ENCODE assay signal across 8 mouse cellular contexts in the genomic region with DNA sequence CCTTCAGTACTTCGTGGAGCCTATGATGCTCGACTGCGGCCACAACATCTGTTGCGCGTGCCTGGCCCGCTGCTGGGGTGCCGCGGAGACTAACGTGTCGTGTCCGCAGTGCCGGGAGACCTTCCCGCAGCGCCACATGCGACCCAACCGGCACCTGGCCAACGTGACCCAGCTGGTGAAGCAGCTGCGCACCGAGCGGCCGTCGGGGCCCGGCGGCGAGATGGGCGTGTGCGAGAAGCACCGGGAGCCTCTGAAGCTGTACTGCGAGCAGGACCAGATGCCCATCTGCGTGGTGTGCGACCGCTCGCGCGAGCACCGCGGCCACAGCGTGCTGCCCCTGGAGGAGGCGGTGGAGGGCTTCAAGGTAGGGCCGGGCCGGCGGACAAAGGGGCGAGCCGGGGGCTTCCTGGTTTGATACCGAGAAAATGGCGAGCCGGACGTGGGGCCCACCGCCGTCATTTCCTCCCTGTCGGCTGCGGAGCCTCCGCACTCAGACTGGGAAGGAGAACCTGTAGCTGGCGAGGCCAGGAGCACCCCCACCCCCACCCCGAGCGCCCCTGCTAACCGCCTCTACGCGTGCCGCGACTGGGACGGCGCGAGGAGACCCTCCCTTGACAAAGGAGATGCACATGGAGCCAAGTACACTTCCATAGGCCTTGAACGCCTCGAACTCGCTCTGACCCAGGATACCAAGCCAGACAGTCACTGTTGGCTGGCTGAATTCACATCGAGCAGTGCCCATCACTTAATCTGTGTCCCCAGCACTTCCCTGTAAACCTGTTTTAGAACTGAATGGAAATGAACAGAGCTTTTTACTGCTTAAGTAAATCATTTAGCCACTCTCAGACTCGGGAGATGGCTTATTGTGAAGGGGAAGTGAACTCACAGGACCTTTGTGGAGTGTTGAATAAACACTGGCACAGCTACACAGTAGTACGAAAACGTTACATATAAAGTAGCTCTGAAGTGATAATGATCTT. TPM values are rescaled to one million over a fixed set of nuclear protein-coding genes. Genes with fewer than 3 reads are reported as not detected.
DNase-seq lines count a peak whose midpoint lies in the region; ATAC-seq and TF ChIP-seq lines count a peak whose summit lies in the region.

No protein-coding gene starts in this region.

- no peaks in the 10 kb centered on the region for H3K27me3 ChIP-seq in forebrain, embryonic 13.5 days
- H3K27me3 ChIP-seq in hindbrain, embryonic 11.5 days (ENCODE audit: control insufficient read depth, insufficient read depth, low read length): no peaks in the 10 kb centered on the region
- H3K27me3 ChIP-seq in limb, embryonic 15.5 days: no peaks in the 10 kb centered on the region
- H3K27me3 ChIP-seq in midbrain, embryonic 14.5 days (ENCODE audit: control insufficient read depth, insufficient read depth, low read length): no peaks in the 10 kb centered on the region
- no peaks in the 10 kb centered on the region for H3K27me3 ChIP-seq in splenic B cell, adult 2 months (ENCODE audit: control insufficient read depth, insufficient read depth, low read length, poor library complexity, severe bottlenecking)

- H3K36me3 ChIP-seq in forebrain, embryonic 13.5 days (ENCODE audit: poor library complexity, severe bottlenecking): peaks cover 41% of the 10 kb centered on the region
- peaks cover 9% of the 10 kb centered on the region for H3K36me3 ChIP-seq in hindbrain, embryonic 11.5 days (ENCODE audit: control insufficient read depth, insufficient read depth, low read length)
- peaks cover 39% of the 10 kb centered on the region for H3K36me3 ChIP-seq in limb, embryonic 15.5 days
- H3K36me3 ChIP-seq in midbrain, embryonic 14.5 days (ENCODE audit: control insufficient read depth, insufficient read depth, low read length): peaks cover 38% of the 10 kb centered on the region
- H3K36me3 ChIP-seq in splenic B cell, adult 2 months (ENCODE audit: control insufficient read depth, insufficient read depth, low read length, poor library complexity, severe bottlenecking): peaks cover 5% of the 10 kb centered on the region; the same call in 1 of the 2 replicates

- H3K4me3 ChIP-seq in left cerebral cortex, adult 2 months: peak overlapping the region; percentile 97
- peak overlapping the region; percentile 99 for H3K4me3 ChIP-seq in forebrain, embryonic 13.5 days
- peak overlapping the region; percentile 98 for H3K4me3 ChIP-seq in hindbrain, embryonic 11.5 days (ENCODE audit: low read depth, low read length)
- H3K4me3 ChIP-seq in limb, embryonic 15.5 days: peak overlapping the region; percentile 91
- peak overlapping the region; percentile 99 for H3K4me3 ChIP-seq in midbrain, embryonic 14.5 days (replicated peaks; ENCODE audit: low read depth, low read length)

- peak; percentile 46 to 60 for DNase-seq in left cerebral cortex, adult 2 months (ENCODE audit: extremely low spot score in 1 of 2, low spot score in 2 of 2)
- no peak for DNase-seq in left cerebral cortex, adult 9 months (ENCODE audit: low spot score in 2 of 2)
- peak; percentile 76 for DNase-seq in hindbrain, embryonic 11.5 days (ENCODE audit: low spot score)
- peak; percentile 74 for DNase-seq in midbrain, embryonic 14.5 days
- DNase-seq in splenic B cell, adult 2 months (ENCODE audit: low read depth, low spot score): peak; percentile 72

- peaks cover 39% of the 10 kb centered on the region for H3K4me1 ChIP-seq in forebrain, embryonic 13.5 days
- H3K4me1 ChIP-seq in hindbrain, embryonic 11.5 days (replicated peaks; ENCODE audit: control insufficient read depth, insufficient read depth, low read length): no peaks in the 10 kb centered on the region
- peaks cover 26% of the 10 kb centered on the region for H3K4me1 ChIP-seq in limb, embryonic 15.5 days
- H3K4me1 ChIP-seq in midbrain, embryonic 14.5 days (ENCODE audit: control insufficient read depth, insufficient read depth, low read length): peaks cover 19% of the 10 kb centered on the region

- H3K9me3 ChIP-seq in forebrain, embryonic 13.5 days (replicated peaks): no peaks in the 10 kb centered on the region
- H3K9me3 ChIP-seq in hindbrain, embryonic 11.5 days (ENCODE audit: control insufficient read depth, low read length): no peaks in the 10 kb centered on the region
- no peaks in the 10 kb centered on the region for H3K9me3 ChIP-seq in limb, embryonic 15.5 days
- no peaks in the 10 kb centered on the region for H3K9me3 ChIP-seq in midbrain, embryonic 14.5 days (ENCODE audit: control insufficient read depth, low read length)

- intact Hi-C loops in left cerebral cortex, adult 2 months (cut with DNase I): no loop called here

- peak; percentile 23; the same call in 1 of the 2 replicates for ATAC-seq in cerebellum, adult (ENCODE audit: insufficient number of reproducible peaks, low FRiP score, low TSS enrichment)
- peak; percentile 44 for ATAC-seq in forebrain, embryonic 13.5 days
- ATAC-seq in hindbrain, embryonic 11.5 days (ENCODE audit: low FRiP score): peak; percentile 65
- ATAC-seq in limb, embryonic 15.5 days (ENCODE audit: insufficient number of reproducible peaks, low FRiP score, low TSS enrichment, low read depth): 0 out of 2 replicates have a peak, but pooled peaks have one; percentile 7
- ATAC-seq in midbrain, embryonic 14.5 days (ENCODE audit: low FRiP score, low TSS enrichment): peak; percentile 43

- H3K9ac ChIP-seq in forebrain, embryonic 13.5 days: peak overlapping the region; percentile 96
- H3K9ac ChIP-seq in hindbrain, embryonic 11.5 days (ENCODE audit: low read depth, low read length): peak overlapping the region; percentile 93
- H3K9ac ChIP-seq in limb, embryonic 15.5 days: peak overlapping the region; percentile 94
- peak overlapping the region; percentile 77 for H3K9ac ChIP-seq in midbrain, embryonic 14.5 days (replicated peaks; ENCODE audit: low read length)

- no peak; the same call in 1 of the 2 replicates for TF ChIP-seq CTCF in left cerebral cortex, adult 2 months (IDR thresholded peaks at IDR 0.05)

- H3K27ac ChIP-seq in left cerebral cortex, adult 2 months: peak overlapping the region; percentile 95
- peak overlapping the region; percentile 96 for H3K27ac ChIP-seq in forebrain, embryonic 13.5 days
- H3K27ac ChIP-seq in hindbrain, embryonic 11.5 days (ENCODE audit: low read depth, low read length): peak overlapping the region; percentile 93
- H3K27ac ChIP-seq in limb, embryonic 15.5 days: peak overlapping the region; percentile 97
- H3K27ac ChIP-seq in midbrain, embryonic 14.5 days (replicated peaks; ENCODE audit: low read depth, low read length): peak overlapping the region; percentile 91

- WGBS in forebrain, embryonic 13.5 days: under 1% methylated on average over 71 of the region's 71 CpGs
- WGBS in hindbrain, embryonic 11.5 days: under 1% methylated on average over 65 of the region's 71 CpGs
- under 1% methylated on average over 71 of the region's 71 CpGs for WGBS in limb, embryonic 15.5 days
- 1% methylated on average over 71 of the region's 71 CpGs for WGBS in midbrain, embryonic 14.5 days

- H3K4me2 ChIP-seq in forebrain, embryonic 13.5 days: peak overlapping the region; percentile 73
- peak overlapping the region; percentile 76 for H3K4me2 ChIP-seq in hindbrain, embryonic 11.5 days (replicated peaks; ENCODE audit: low read depth, low read length)
- H3K4me2 ChIP-seq in limb, embryonic 15.5 days: peak overlapping the region; percentile 68
- H3K4me2 ChIP-seq in midbrain, embryonic 14.5 days (ENCODE audit: low read length): peak overlapping the region; percentile 73

RNA-seq across cellular contexts. Expression of a gene that starts 1.6 kb away (rescaled TPM):
- total RNA-seq in left cerebral cortex, adult 2 months (2021): 10 to 100 TPM; 33.6 to 36.5 TPM
- polyA plus RNA-seq in forebrain, embryonic 13.5 days (2015; fragmentation: Nextera tagmentation; extraction: Ambion mirVana): 109 and 114 TPM in 2 replicates
- polyA plus RNA-seq in hindbrain, embryonic 11.5 days (2014; fragmentation: Nextera tagmentation; extraction: Ambion mirVana): 133 and 144 TPM in 2 replicates
- 106 and 121 TPM in 2 replicates for polyA plus RNA-seq in limb, embryonic 15.5 days (2015; fragmentation: Nextera tagmentation; extraction: Ambion mirVana)
- polyA plus RNA-seq in midbrain, embryonic 14.5 days (2014; fragmentation: Nextera tagmentation; extraction: Ambion mirVana): 78.2 and 84.3 TPM in 2 replicates

RNA-seq across cellular contexts. Expression of a gene that starts 35.2 kb away (rescaled TPM):
- not detected for total RNA-seq in left cerebral cortex, adult 2 months (2021)
- polyA plus RNA-seq in forebrain, embryonic 13.5 days (2015; fragmentation: Nextera tagmentation; extraction: Ambion mirVana): not detected in 2 replicates
- polyA plus RNA-seq in hindbrain, embryonic 11.5 days (2014; fragmentation: Nextera tagmentation; extraction: Ambion mirVana): not detected in 2 replicates
- polyA plus RNA-seq in limb, embryonic 15.5 days (2015; fragmentation: Nextera tagmentation; extraction: Ambion mirVana): not detected in 2 replicates
- polyA plus RNA-seq in midbrain, embryonic 14.5 days (2014; fragmentation: Nextera tagmentation; extraction: Ambion mirVana): not detected in 2 replicates

RNA-seq across cellular contexts. Expression of a gene that starts 51.4 kb away (rescaled TPM):
- total RNA-seq in left cerebral cortex, adult 2 months (2021): not detected
- not detected in 2 replicates for polyA plus RNA-seq in forebrain, embryonic 13.5 days (2015; fragmentation: Nextera tagmentation; extraction: Ambion mirVana)
- not detected in 2 replicates for polyA plus RNA-seq in hindbrain, embryonic 11.5 days (2014; fragmentation: Nextera tagmentation; extraction: Ambion mirVana)
- polyA plus RNA-seq in limb, embryonic 15.5 days (2015; fragmentation: Nextera tagmentation; extraction: Ambion mirVana): not detected in 2 replicates
- polyA plus RNA-seq in midbrain, embryonic 14.5 days (2014; fragmentation: Nextera tagmentation; extraction: Ambion mirVana): not detected in 2 replicates

Comparison
In these comparisons a context has a peak if more than half of its experiments do, and no peak if none do; other contexts are left out.
1. DNase-seq: peak in left cerebral cortex, adult 2 months (2 of 2), hindbrain, embryonic 11.5 days (single experiment), midbrain, embryonic 14.5 days (single experiment) and splenic B cell, adult 2 months (single experiment); none in left cerebral cortex, adult 9 months (0 of 2).
2. ATAC-seq: peak in every context shown above with its lines; median percentile 65 in hindbrain, embryonic 11.5 days; 44 in forebrain, embryonic 13.5 days; 43 in midbrain, embryonic 14.5 days; 23 in cerebellum, adult; 7 in limb, embryonic 15.5 days.
3. Peak in every context shown above with its lines, with median percentiles within 50 percentile points of each other: H3K27ac ChIP-seq, H3K4me3 ChIP-seq, H3K4me2 ChIP-seq and H3K9ac ChIP-seq.